Mouse (Mus musculus): Measurements from ENCODE around the gene Exosc9. TPM values are rescaled to one million over a fixed set of nuclear protein-coding genes. Genes with fewer than 3 reads are reported as not detected.
A peak's percentile ranks its signal among the peaks of the same experiment; 100 is the strongest.

Exosc9 gene
- polyA plus RNA-seq, 1 experiment = 10.8 TPM

DNA sequence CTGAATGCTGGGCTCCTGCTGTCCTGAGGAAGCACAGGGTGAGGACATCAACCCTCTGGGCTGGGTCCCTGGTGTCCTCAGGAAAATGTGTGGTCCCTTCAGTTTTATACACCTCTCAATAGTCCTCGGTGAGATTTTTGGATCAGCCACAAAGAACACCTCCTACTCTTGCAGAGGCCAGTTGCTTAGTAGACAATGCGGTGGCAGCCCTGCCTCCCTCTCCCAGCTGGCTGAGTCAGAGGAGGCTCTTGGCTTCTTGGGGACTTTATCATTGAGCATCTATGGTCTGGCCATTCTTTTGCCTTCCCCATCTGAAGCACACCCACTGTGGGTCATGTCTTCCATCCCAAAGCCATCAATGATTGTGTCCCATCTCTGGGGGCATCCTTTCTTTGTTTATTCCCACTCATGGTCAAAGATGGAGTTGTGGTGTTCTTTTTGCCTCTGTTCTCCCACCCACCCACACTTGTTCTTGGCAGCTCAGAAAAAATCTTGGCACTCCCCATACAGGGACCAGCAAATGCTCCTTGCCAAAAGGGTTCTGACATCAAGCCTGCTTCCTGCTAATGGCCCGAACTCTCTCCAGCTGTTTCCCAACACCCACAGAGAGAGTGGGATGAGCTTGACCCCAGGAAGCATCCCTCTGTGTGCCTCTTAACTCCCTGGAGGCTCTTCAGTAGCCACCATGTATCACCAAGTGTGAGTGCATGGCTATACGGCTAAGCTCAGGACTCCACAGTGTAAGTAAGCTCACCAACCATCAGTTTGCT, 14.5 kb upstream of the Exosc9 start:
- Histone ChIP-seq H3K27me3 (ENCODE audit: control insufficient read depth, insufficient read depth, insufficient read length) (no peaks in the 10 kb centered on the region), H3K79me2 (ENCODE audit: control insufficient read depth, insufficient read depth) (no peaks in the 10 kb centered on the region), H3K4me3 (ENCODE audit: insufficient read depth, poor library complexity, severe bottlenecking) (no peak overlapping the region), H3K79me3 (ENCODE audit: low read depth) (no peaks in the 10 kb centered on the region), H3ac (ENCODE audit: control insufficient read depth, insufficient read length, low read depth) (no peak overlapping the region), H3K36me3 (ENCODE audit: control insufficient read depth, insufficient read depth) (no peaks in the 10 kb centered on the region)
- no peak for TF ChIP-seq MYOG (IDR thresholded peaks at IDR 0.05; ENCODE audit: control insufficient read depth, extremely low read depth, insufficient read length)

DNA sequence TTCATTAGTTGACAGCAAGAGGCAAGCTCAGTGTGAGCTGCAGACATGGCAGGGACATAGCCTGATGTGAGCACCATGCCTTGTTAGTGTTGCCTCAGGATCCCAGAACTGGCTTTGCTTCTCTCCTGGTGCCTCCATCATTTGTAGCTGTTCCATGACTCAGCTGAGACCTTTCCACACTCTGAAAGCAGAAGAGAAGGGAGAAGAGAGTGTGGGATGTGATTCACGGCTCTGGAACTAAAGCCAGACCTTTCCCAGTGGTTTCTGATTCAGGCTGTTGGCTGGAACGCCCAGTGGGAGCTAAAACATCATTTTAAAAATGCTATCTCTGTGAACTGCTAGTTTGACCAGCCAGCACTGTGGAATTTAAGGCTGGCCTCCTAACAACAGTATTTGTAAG, 11.7 kb upstream of the Exosc9 start:
- no peaks in the 10 kb centered on the region for H3K79me2 ChIP-seq (ENCODE audit: control insufficient read depth, insufficient read depth)
- no peak for TF ChIP-seq CTCF (IDR thresholded peaks at IDR 0.05; ENCODE audit: control insufficient read depth, insufficient read depth, insufficient read length)
- TF ChIP-seq USF1 (IDR thresholded peaks at IDR 0.05; ENCODE audit: low read depth) = no peak
- no peak for TF ChIP-seq MYOD1 (IDR thresholded peaks at IDR 0.05; ENCODE audit: control insufficient read depth, insufficient read length, low read depth)
- TF ChIP-seq FOSL1 (IDR thresholded peaks at IDR 0.05; ENCODE audit: insufficient read depth, low read length, poor library complexity, severe bottlenecking) = no peak
- TF ChIP-seq CEBPB (IDR thresholded peaks at IDR 0.05; ENCODE audit: low read depth) = no peak
- no peak for TF ChIP-seq MAX (IDR thresholded peaks at IDR 0.05)
- no peak for TF ChIP-seq MYOG (IDR thresholded peaks at IDR 0.05; ENCODE audit: control insufficient read depth, extremely low read depth, insufficient read length)
- H3K79me3 ChIP-seq (ENCODE audit: low read depth) = no peaks in the 10 kb centered on the region
- no peaks in the 10 kb centered on the region for H3K36me3 ChIP-seq (ENCODE audit: control insufficient read depth, insufficient read depth)
- no peaks in the 10 kb centered on the region for H3K27me3 ChIP-seq (ENCODE audit: control insufficient read depth, insufficient read depth, insufficient read length)
- no peak overlapping the region for H3ac ChIP-seq (ENCODE audit: control insufficient read depth, insufficient read length, low read depth)
- no peak overlapping the region for H3K4me3 ChIP-seq (ENCODE audit: insufficient read depth, poor library complexity, severe bottlenecking)

DNA sequence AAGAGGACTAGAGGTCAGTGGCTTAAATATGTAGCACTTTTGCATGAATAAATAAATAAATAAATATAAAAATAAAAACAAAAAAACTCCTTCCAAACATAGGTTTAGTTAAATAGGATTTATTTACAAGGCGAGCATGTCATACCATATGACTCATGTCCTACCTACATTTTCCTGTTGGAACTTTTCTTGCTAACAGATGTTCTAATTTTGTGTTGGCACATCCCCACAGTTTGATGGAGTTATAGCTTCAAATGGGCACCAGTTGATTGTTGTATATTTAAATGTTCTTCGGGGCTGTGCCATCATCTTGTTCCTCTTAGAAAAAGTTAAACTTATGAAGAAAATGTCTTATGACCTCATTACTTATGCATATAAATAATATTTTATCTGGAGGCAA, 11.0 kb upstream of the Exosc9 start:
- no peaks in the 10 kb centered on the region for H3K27me3 ChIP-seq (ENCODE audit: control insufficient read depth, insufficient read depth, insufficient read length)
- H3K79me3 ChIP-seq (ENCODE audit: low read depth) = no peaks in the 10 kb centered on the region
- TF ChIP-seq CTCF (IDR thresholded peaks at IDR 0.05; ENCODE audit: control insufficient read depth, insufficient read depth, insufficient read length) (no peak), USF1 (IDR thresholded peaks at IDR 0.05; ENCODE audit: low read depth) (no peak), MYOG (IDR thresholded peaks at IDR 0.05; ENCODE audit: control insufficient read depth, extremely low read depth, insufficient read length) (no peak), CEBPB (IDR thresholded peaks at IDR 0.05; ENCODE audit: low read depth) (no peak), MAX (IDR thresholded peaks at IDR 0.05) (no peak), MYOD1 (IDR thresholded peaks at IDR 0.05; ENCODE audit: control insufficient read depth, insufficient read length, low read depth) (no peak), FOSL1 (IDR thresholded peaks at IDR 0.05; ENCODE audit: insufficient read depth, low read length, poor library complexity, severe bottlenecking) (no peak)
- H3ac ChIP-seq (ENCODE audit: control insufficient read depth, insufficient read length, low read depth) = no peak overlapping the region
- no peak overlapping the region for H3K4me3 ChIP-seq (ENCODE audit: insufficient read depth, poor library complexity, severe bottlenecking)
- H3K79me2 ChIP-seq (ENCODE audit: control insufficient read depth, insufficient read depth) = no peaks in the 10 kb centered on the region
- H3K36me3 ChIP-seq (ENCODE audit: control insufficient read depth, insufficient read depth) = no peaks in the 10 kb centered on the region

DNA sequence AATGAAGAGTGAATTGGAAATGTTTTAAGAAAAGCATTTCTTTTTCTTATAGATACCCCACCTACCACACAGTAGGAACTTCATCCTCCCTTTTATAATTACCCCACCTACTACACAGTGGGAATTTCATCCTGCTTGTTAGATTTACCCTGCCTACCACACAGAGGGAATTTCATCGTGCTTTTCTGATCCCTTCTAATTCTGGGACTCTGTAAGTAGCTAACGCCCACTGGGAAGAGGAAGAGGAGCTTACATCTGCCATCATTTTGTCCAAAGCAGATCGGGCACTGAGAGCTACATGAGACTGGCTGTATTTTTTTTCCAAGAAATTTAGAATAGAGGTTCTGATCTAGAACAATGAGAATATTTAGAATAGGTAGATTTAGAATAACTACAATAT, 7.4 kb upstream of the Exosc9 start:
- Histone ChIP-seq H3K27me3 (ENCODE audit: control insufficient read depth, insufficient read depth, insufficient read length) (no peaks in the 10 kb centered on the region), H3K4me3 (ENCODE audit: insufficient read depth, poor library complexity, severe bottlenecking) (no peak overlapping the region), H3ac (ENCODE audit: control insufficient read depth, insufficient read length, low read depth) (no peak overlapping the region), H3K79me3 (ENCODE audit: low read depth) (no peaks in the 10 kb centered on the region), H3K36me3 (ENCODE audit: control insufficient read depth, insufficient read depth) (no peaks in the 10 kb centered on the region), H3K79me2 (ENCODE audit: control insufficient read depth, insufficient read depth) (no peaks in the 10 kb centered on the region)
- TF ChIP-seq MAX (IDR thresholded peaks at IDR 0.05) = no peak
- no peak for TF ChIP-seq MYOD1 (IDR thresholded peaks at IDR 0.05; ENCODE audit: control insufficient read depth, insufficient read length, low read depth)
- TF ChIP-seq USF1 (IDR thresholded peaks at IDR 0.05; ENCODE audit: low read depth) = no peak

DNA sequence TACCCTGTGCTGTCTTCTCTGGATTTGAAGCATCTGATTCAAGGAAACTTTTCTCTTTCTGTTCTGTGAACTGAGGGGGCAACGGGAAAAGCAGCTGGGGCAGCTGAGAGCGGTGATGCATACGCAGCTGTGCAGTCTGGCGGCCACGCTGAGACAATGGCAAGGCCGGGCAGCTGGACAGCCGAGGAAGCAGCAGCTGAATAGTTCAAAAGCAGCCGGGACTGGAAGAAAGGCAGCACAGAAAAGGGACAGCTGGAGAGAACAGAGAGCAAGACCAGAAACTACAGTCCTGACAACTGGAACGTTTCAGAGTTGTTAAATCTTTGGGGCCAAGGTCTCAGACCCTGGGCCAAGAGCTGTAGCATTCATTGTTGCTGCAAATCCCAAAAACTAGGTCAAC, 1.1 kb upstream of the Exosc9 start:
- H3ac ChIP-seq (ENCODE audit: control insufficient read depth, insufficient read length, low read depth) = peak overlapping the region; percentile 4
- H3K27me3 ChIP-seq (ENCODE audit: control insufficient read depth, insufficient read depth, insufficient read length) = no peaks in the 10 kb centered on the region
- no peak for TF ChIP-seq MYOG (IDR thresholded peaks at IDR 0.05; ENCODE audit: control insufficient read depth, extremely low read depth, insufficient read length)
- no peak for TF ChIP-seq USF1 (IDR thresholded peaks at IDR 0.05; ENCODE audit: low read depth)
- TF ChIP-seq MYOD1 (IDR thresholded peaks at IDR 0.05; ENCODE audit: control insufficient read depth, insufficient read length, low read depth) = peak; percentile 40
- H3K4me3 ChIP-seq (ENCODE audit: insufficient read depth, poor library complexity, severe bottlenecking) = no peak overlapping the region
- H3K36me3 ChIP-seq (ENCODE audit: control insufficient read depth, insufficient read depth) = peaks cover 22% of the 10 kb centered on the region
- peaks cover 20% of the 10 kb centered on the region for H3K79me2 ChIP-seq (ENCODE audit: control insufficient read depth, insufficient read depth)
- H3K79me3 ChIP-seq (ENCODE audit: low read depth) = peaks cover 8% of the 10 kb centered on the region

DNA sequence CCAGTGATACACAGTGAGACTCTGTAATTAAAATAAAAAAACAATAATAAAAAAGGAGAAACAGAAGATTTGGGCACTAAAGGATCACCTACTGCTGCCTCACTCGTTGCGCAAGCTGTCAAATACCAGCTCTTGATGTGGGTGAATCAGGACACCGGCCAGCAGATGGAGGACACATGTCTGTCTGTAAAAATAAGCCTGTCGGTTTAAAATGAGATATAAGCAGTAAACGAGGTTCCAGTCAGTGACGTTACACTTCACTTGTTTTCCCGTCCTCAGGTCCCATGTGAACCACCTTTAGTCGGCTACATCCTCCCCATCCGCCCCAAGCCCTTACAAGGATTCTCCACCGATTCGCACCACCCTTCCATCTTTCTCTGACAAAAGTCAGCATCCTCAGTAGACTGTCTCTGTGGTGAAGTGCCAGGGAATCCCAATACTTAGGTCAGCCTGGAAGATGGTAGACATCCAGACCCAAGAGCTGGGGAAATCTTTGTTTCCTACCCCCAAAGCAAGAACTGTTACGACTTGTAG, 488 bp upstream of the Exosc9 start:
- H3K4me3 ChIP-seq (ENCODE audit: insufficient read depth, poor library complexity, severe bottlenecking) = peak overlapping the region; percentile 86
- peaks cover 8% of the 10 kb centered on the region for H3K79me3 ChIP-seq (ENCODE audit: low read depth)
- peaks cover 25% of the 10 kb centered on the region for H3K36me3 ChIP-seq (ENCODE audit: control insufficient read depth, insufficient read depth)
- TF ChIP-seq MYOD1 (IDR thresholded peaks at IDR 0.05; ENCODE audit: control insufficient read depth, insufficient read length, low read depth) (no peak), FOSL1 (IDR thresholded peaks at IDR 0.05; ENCODE audit: insufficient read depth, low read length, poor library complexity, severe bottlenecking) (no peak), MAX (IDR thresholded peaks at IDR 0.05) (no peak), USF1 (IDR thresholded peaks at IDR 0.05; ENCODE audit: low read depth) (no peak)
- peaks cover 20% of the 10 kb centered on the region for H3K79me2 ChIP-seq (ENCODE audit: control insufficient read depth, insufficient read depth)
- H3ac ChIP-seq (ENCODE audit: control insufficient read depth, insufficient read length, low read depth) = peak overlapping the region; percentile 66
- no peaks in the 10 kb centered on the region for H3K27me3 ChIP-seq (ENCODE audit: control insufficient read depth, insufficient read depth, insufficient read length)
